In genomic region chr11:62966765-62967633, GRCm38 (mm10) we compare ENCODE assay signal across 8 mouse cellular contexts. TPM values are rescaled to one million over a fixed set of nuclear protein-coding genes. Genes with fewer than 3 reads are reported as not detected.
DNase-seq lines count a peak whose midpoint lies in the region; ATAC-seq and TF ChIP-seq lines count a peak whose summit lies in the region.

No protein-coding gene starts in this region.

- H3K4me3 ChIP-seq in lung, postnatal 0 days (ENCODE audit: low read depth, low read length): peak overlapping the region; percentile 16

- peak; percentile 27; the same call in 1 of the 2 replicates for TF ChIP-seq CTCF in lung, postnatal 0 days (IDR thresholded peaks at IDR 0.05)

- TF ChIP-seq EP300 in lung, postnatal 0 days (IDR thresholded peaks at IDR 0.05): peak; percentile 17

- H3K27ac ChIP-seq in lung, postnatal 0 days (ENCODE audit: low read length): peak overlapping the region; percentile 60

- 3% methylated on average over 27 of the region's 27 CpGs for WGBS in lung, postnatal 0 days

- peak; percentile 23 for DNase-seq in ovary, postnatal 10 days (ENCODE audit: low spot score)
- no peak for DNase-seq in ovary, adult 18-20 months (ENCODE audit: low spot score)
- DNase-seq in forelimb bud, embryonic 11.5 days (ENCODE audit: low read depth, low spot score): peak; percentile 79
- peak; percentile 64 for DNase-seq in heart, postnatal 25 days (ENCODE audit: low spot score)
- DNase-seq in kidney, postnatal 4 days: peak; percentile 73 to 83
- DNase-seq in lung, postnatal 0 days (ENCODE audit: low spot score): peak; percentile 73
- DNase-seq in right cerebral cortex, postnatal 25 days: peak; percentile 10

- intact Hi-C loops in heart, postnatal 25 days (cut with DNase I): no loop called here

- H3K4me2 ChIP-seq in lung, postnatal 0 days (replicated peaks; ENCODE audit: low read depth, low read length): peak overlapping the region; percentile 50

- H3K9me3 ChIP-seq in lung, postnatal 0 days (ENCODE audit: low read length): no peaks in the 10 kb centered on the region

- H3K36me3 ChIP-seq in lung, postnatal 0 days (ENCODE audit: insufficient read depth, low read length): no peaks in the 10 kb centered on the region

- H3K9ac ChIP-seq in lung, postnatal 0 days (replicated peaks; ENCODE audit: low read depth): no peak overlapping the region

- no peaks in the 10 kb centered on the region for H3K27me3 ChIP-seq in lung, postnatal 0 days (replicated peaks; ENCODE audit: insufficient read depth, low read length)

- H3K4me1 ChIP-seq in lung, postnatal 0 days (ENCODE audit: insufficient read depth, low read depth, low read length): peaks cover 16% of the 10 kb centered on the region; the same call in 1 of the 2 replicates

- peak; percentile 91 for ATAC-seq in lung, postnatal 0 days
- no peak for ATAC-seq in megakaryocyte, adult 5-6 weeks (ENCODE audit: poor library complexity, severe bottlenecking)

RNA-seq across cellular contexts. Expression of gene Cdrt4, which starts 16.0 kb away (rescaled TPM):
- total RNA-seq in heart, postnatal 25 days (2021): not detected
- polyA plus RNA-seq in lung, postnatal 0 days (2015; fragmentation: Nextera tagmentation; extraction: Ambion mirVana): 0.23 TPM in 1 of 2 replicates, not detected in the other
- not detected in 2 replicates for total RNA-seq in megakaryocyte, adult 5-6 weeks (2015)
- total RNA-seq in megakaryocyte, adult 5-6 weeks (2017): not detected in 2 replicates
